Comparison of ENCODE assay signal across 18 mouse cellular contexts in genomic region chr7:78448841-78449240, GRCm38 (mm10).
"Had no signal": no experiment of that assay in that cellular context is flagged by ENCODE, and none has a peak within 500 bp of the region (broad histone marks: within the 10 kb centered on the region; RNA-seq: fewer than 3 reads in every experiment).

No protein-coding gene starts in this region.

- H3K4me1 ChIP-seq: midbrain, embryonic 10.5 days; midbrain, embryonic 12.5 days; neural tube, embryonic 13.5 days; neural tube, embryonic 15.5 days had no signal

- H3K9ac ChIP-seq: lung, embryonic 14.5 days; midbrain, embryonic 12.5 days; neural tube, embryonic 13.5 days; neural tube, embryonic 15.5 days had no signal

- H3K27ac ChIP-seq: midbrain, embryonic 10.5 days; midbrain, embryonic 12.5 days; neural tube, embryonic 13.5 days; neural tube, embryonic 15.5 days had no signal

- H3K36me3 ChIP-seq: midbrain, embryonic 10.5 days; midbrain, embryonic 12.5 days had no signal

- ATAC-seq: midbrain, embryonic 16.5 days had no signal

- H3K27me3 ChIP-seq: midbrain, embryonic 12.5 days; neural tube, embryonic 13.5 days; neural tube, embryonic 15.5 days had no signal

- DNase-seq: lung, embryonic 14.5 days; lung, postnatal 10 days; lung, postnatal 4 days; midbrain, embryonic 14.5 days; retina, postnatal 1 day; right cerebral cortex, adult 18-20 months; right cerebral cortex, postnatal 25 days; right cerebral cortex, postnatal 4 days; spleen, adult 18-20 months; thymus, adult 18-20 months; thymus, postnatal 14 days; thymus, postnatal 36 days had no signal

- H3K4me3 ChIP-seq: midbrain, embryonic 10.5 days; midbrain, embryonic 12.5 days; myocyte; neural tube, embryonic 13.5 days; neural tube, embryonic 15.5 days had no signal
